Mouse (Mus musculus) lung, postnatal 36 days (tissue): ENCODE data around the gene Mafb.

Experiments used
- DNase-seq: peaks from one replicate; pipeline ENCODE4 v3.0.0; 2022; ENCODE audit warnings: mixed read lengths

The Mafb gene

GRCm38 (mm10) chr2:160363201-160363600, 3.7 kb downstream of the Mafb start:
- no peak for DNase-seq

GRCm38 (mm10) chr2:160361442-160362121, 5.3 kb downstream of the Mafb start:
- DNase-seq: no peak

- DNase-seq: no peak
Measured at GRCm38 (mm10) chr2:160360234-160360874, 6.5 kb downstream of the Mafb start.

- DNase-seq: no peak
Measured at GRCm38 (mm10) chr2:160358896-160359295, 8.0 kb downstream of the Mafb start.

- DNase-seq: no peak
Measured at GRCm38 (mm10) chr2:160357442-160357841, 9.4 kb downstream of the Mafb start.

GRCm38 (mm10) chr2:160356132-160356531, 10.7 kb downstream of the Mafb start:
- peak; percentile 28 for DNase-seq

GRCm38 (mm10) chr2:160354319-160354718, 12.5 kb downstream of the Mafb start:
- DNase-seq: no peak

GRCm38 (mm10) chr2:160353581-160353980, 13.3 kb downstream of the Mafb start:
- DNase-seq: peak; percentile 42

GRCm38 (mm10) chr2:160351038-160351574, 15.8 kb downstream of the Mafb start:
- DNase-seq: peak; percentile 25

GRCm38 (mm10) chr2:160349578-160349977, 17.3 kb downstream of the Mafb start:
- no peak for DNase-seq

GRCm38 (mm10) chr2:160348796-160349195, 18.1 kb downstream of the Mafb start:
- no peak for DNase-seq

- no peak for DNase-seq
Measured at GRCm38 (mm10) chr2:160348072-160348604, 18.7 kb downstream of the Mafb start.

GRCm38 (mm10) chr2:160345644-160346043, 21.2 kb downstream of the Mafb start:
- no peak for DNase-seq

GRCm38 (mm10) chr2:160340121-160340520, 26.7 kb downstream of the Mafb start:
- DNase-seq: no peak

GRCm38 (mm10) chr2:160339595-160339994, 27.3 kb downstream of the Mafb start:
- no peak for DNase-seq

- DNase-seq: no peak
Measured at GRCm38 (mm10) chr2:160336053-160336452, 30.8 kb downstream of the Mafb start.

- DNase-seq: peak; percentile 51
Measured at GRCm38 (mm10) chr2:160335043-160335442, 31.8 kb downstream of the Mafb start.

GRCm38 (mm10) chr2:160334111-160334661, 32.7 kb downstream of the Mafb start, which contains the start of gene Gm826:
Gm826 (minus strand) TSS chr2:160334162.
- peak; percentile 76 for DNase-seq

- DNase-seq: no peak
Measured at GRCm38 (mm10) chr2:160332516-160333325, 34.1 kb downstream of the Mafb start.

- DNase-seq: peak; percentile 39
Measured at GRCm38 (mm10) chr2:160328886-160329285, 38.0 kb downstream of the Mafb start.

GRCm38 (mm10) chr2:160327716-160328115, 39.1 kb downstream of the Mafb start:
- DNase-seq: no peak

- DNase-seq: peak; percentile 76
Measured at GRCm38 (mm10) chr2:160327167-160327566, 39.7 kb downstream of the Mafb start.
